Mouse (Mus musculus): ENCODE results near the gene Lipt1. TPM values are rescaled to one million over a fixed set of nuclear protein-coding genes. Genes with fewer than 3 reads are reported as not detected.

Gene Lipt1
- total RNA-seq, 2 experiments from 2014 or later: 6.9 to 7.4 TPM

- DNase-seq (ENCODE audit: low spot score in 2 of 2): no peak
- no peak for TF ChIP-seq CTCF (conservative IDR thresholded peaks at IDR 0.05)
- no peak within 1 kb of the TSS for H3K4me3 ChIP-seq
Measured at GRCm38 (mm10) chr1:37916393-37916792, 44.9 kb downstream of the Lipt1 start, which contains the start of gene Lyg2. Lyg2 (minus strand) TSS chr1:37916493.

GRCm38 (mm10) chr1:37917666-37918065 is 46.1 kb downstream of the Lipt1 start:
- no peak for TF ChIP-seq CTCF (conservative IDR thresholded peaks at IDR 0.05)
- DNase-seq (ENCODE audit: low spot score in 2 of 2): no peak
- Histone ChIP-seq H3K4me3 (no peak overlapping the region), H3K27ac (no peak overlapping the region)

More at GRCm38 (mm10) chr1:37916393-37916792, 44.9 kb downstream of the Lipt1 start, which contains the start of gene Lyg2:
- no peak within 1 kb of the TSS for H3K27ac ChIP-seq

DNA sequence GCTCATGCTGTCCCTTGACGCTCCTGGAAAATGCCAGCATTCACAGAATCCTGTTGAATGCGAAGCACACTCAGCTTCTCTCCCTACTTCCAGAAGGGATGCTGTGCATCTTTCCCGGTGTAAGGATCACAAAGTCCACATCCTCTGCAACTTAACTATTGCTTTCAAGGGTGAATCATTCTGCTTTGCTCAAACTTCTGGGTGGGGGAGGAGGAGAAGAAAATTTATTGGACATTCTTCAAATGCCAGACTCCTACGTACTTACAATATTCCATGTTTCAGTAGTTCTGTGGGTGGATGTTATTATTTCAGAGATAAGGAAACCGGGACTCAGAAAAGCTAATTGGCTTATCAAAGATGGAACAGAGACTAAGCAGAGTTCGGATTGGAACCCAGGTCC is 46.6 kb downstream of the Lipt1 start:
- H3K4me3 ChIP-seq: no peak overlapping the region
- DNase-seq (ENCODE audit: low spot score in 2 of 2): peak in 1 of 2 experiments; percentile 38
- no peak overlapping the region for H3K27ac ChIP-seq
- TF ChIP-seq CTCF (conservative IDR thresholded peaks at IDR 0.05): no peak

GRCm38 (mm10) chr1:37922536-37922935 is 51.0 kb downstream of the Lipt1 start:
- H3K27ac ChIP-seq: peak overlapping the region; percentile 32; the same call in 1 of the 2 replicates
- peak overlapping the region; percentile 6; the same call in 1 of the 2 replicates for H3K4me3 ChIP-seq
- TF ChIP-seq CTCF (conservative IDR thresholded peaks at IDR 0.05): no peak
- no peak for DNase-seq (ENCODE audit: low spot score in 2 of 2)

Other genes with a start within 250 kb of the Lipt1 start
- 100 to 1,000 TPM; 399 to 415 TPM for gene 2010300C02Rik, start 151.7 kb upstream of the Lipt1 start, total RNA-seq (2021)
- 10 to 100 TPM; 24.8 to 28.6 TPM for gene Tsga10, start 5.3 kb upstream of the Lipt1 start, total RNA-seq (2021)
- gene Mitd1, start 18.7 kb downstream of the Lipt1 start, total RNA-seq (2021): 10 to 100 TPM; 11.0 to 12.2 TPM
- 100 to 1,000 TPM; 134 to 142 TPM for gene Mrpl30, start 18.7 kb downstream of the Lipt1 start, total RNA-seq (2021)
- gene Lyg2, start 44.8 kb downstream of the Lipt1 start, total RNA-seq (2021): not detected
- not detected for gene Lyg1, start 86.0 kb downstream of the Lipt1 start, total RNA-seq (2021)
- gene Txndc9, start 126.2 kb downstream of the Lipt1 start, total RNA-seq (2021): 10 to 100 TPM; 56.9 to 60.4 TPM
- 10 to 100 TPM; 37.7 to 38.5 TPM for gene Eif5b, start 126.3 kb downstream of the Lipt1 start, total RNA-seq (2021)

Measured in layer of hippocampus, adult 2 months (tissue).